8 mouse cellular contexts compared by ENCODE assay signal in the genomic region with DNA sequence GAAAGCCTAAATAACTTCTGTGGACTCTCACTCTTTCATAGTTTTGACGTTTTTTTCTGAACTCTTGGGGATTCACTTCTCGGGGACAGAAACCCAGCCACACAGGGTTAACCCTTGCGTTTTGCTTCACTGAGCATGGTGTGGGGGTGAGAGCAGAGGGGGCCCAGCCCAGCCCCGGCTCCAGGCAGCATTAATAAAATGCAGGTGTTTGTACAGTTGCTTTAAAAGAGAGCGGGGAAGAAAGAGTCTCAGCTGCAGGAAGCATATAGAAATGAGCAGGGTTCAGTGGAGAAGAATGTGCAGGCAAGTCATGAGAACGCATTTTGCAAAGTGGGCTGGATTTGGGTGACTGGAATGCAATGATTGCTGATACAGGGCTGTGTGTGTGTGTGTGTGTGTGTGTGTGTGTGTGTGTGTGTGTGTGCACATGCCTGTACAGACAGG.
DNase-seq lines count a peak whose midpoint lies in the region; ATAC-seq lines count a peak whose summit lies in the region.
"Had no signal": no experiment of that assay in that cellular context is flagged by ENCODE, and none has a peak within 500 bp of the region (broad histone marks: within the 10 kb centered on the region; RNA-seq: fewer than 3 reads in every experiment).

No protein-coding gene starts in this region.

- no peak overlapping the region; the same call in 1 of the 2 replicates for H3K4me2 ChIP-seq in midbrain, embryonic 16.5 days (ENCODE audit: low read length)
- H3K4me2 ChIP-seq in embryonic facial prominence, embryonic 15.5 days (replicated peaks): peak overlapping the region; percentile 31; the same call in 1 of the 2 replicates
- peak overlapping the region; percentile 20; the same call in 1 of the 2 replicates for H3K4me2 ChIP-seq in hindbrain, embryonic 16.5 days (ENCODE audit: low read length)

- H3K27ac ChIP-seq in midbrain, embryonic 10.5 days (replicated peaks): peak overlapping the region; percentile 91
- no peak overlapping the region for H3K27ac ChIP-seq in midbrain, embryonic 16.5 days (ENCODE audit: low read length)
- peak overlapping the region; percentile 90 for H3K27ac ChIP-seq in embryonic facial prominence, embryonic 15.5 days (replicated peaks)
- 0 out of 2 replicates have a peak overlapping the region, but pooled peaks have one; percentile 49 for H3K27ac ChIP-seq in hindbrain, embryonic 16.5 days (ENCODE audit: low read depth, low read length)

- ATAC-seq in midbrain, embryonic 16.5 days: no peak
- ATAC-seq in embryonic facial prominence, embryonic 15.5 days (ENCODE audit: insufficient number of reproducible peaks, low FRiP score, low TSS enrichment, low read depth): peak; percentile 71
- no peak for ATAC-seq in hindbrain, embryonic 16.5 days

- H3K9me3 ChIP-seq in midbrain, embryonic 10.5 days (replicated peaks): no peaks in the 10 kb centered on the region
- no peaks in the 10 kb centered on the region for H3K9me3 ChIP-seq in midbrain, embryonic 16.5 days (replicated peaks; ENCODE audit: control insufficient read depth, low read length, poor library complexity, severe bottlenecking)
- no peaks in the 10 kb centered on the region for H3K9me3 ChIP-seq in embryonic facial prominence, embryonic 15.5 days (replicated peaks)
- H3K9me3 ChIP-seq in hindbrain, embryonic 16.5 days (ENCODE audit: control insufficient read depth, low read length): no peaks in the 10 kb centered on the region

- no peaks in the 10 kb centered on the region for H3K36me3 ChIP-seq in midbrain, embryonic 10.5 days
- no peaks in the 10 kb centered on the region for H3K36me3 ChIP-seq in midbrain, embryonic 16.5 days (ENCODE audit: control insufficient read depth, insufficient read depth, low read length)
- no peaks in the 10 kb centered on the region for H3K36me3 ChIP-seq in embryonic facial prominence, embryonic 15.5 days
- H3K36me3 ChIP-seq in hindbrain, embryonic 16.5 days (ENCODE audit: control insufficient read depth, insufficient read depth, low read length): no peaks in the 10 kb centered on the region

- H3K27me3 ChIP-seq in midbrain, embryonic 10.5 days (ENCODE audit: low read depth, poor library complexity, severe bottlenecking): 0 out of 2 replicates have a peak, but pooled peaks cover 5% of the 10 kb centered on the region
- no peaks in the 10 kb centered on the region for H3K27me3 ChIP-seq in midbrain, embryonic 16.5 days (ENCODE audit: control insufficient read depth, insufficient read depth, low read depth, low read length)
- no peaks in the 10 kb centered on the region for H3K27me3 ChIP-seq in embryonic facial prominence, embryonic 15.5 days
- no peaks in the 10 kb centered on the region for H3K27me3 ChIP-seq in hindbrain, embryonic 16.5 days (replicated peaks; ENCODE audit: control insufficient read depth, insufficient read depth, low read length)

- DNase-seq in midbrain, embryonic 10.5 days (ENCODE audit: low spot score): peak; percentile 51
- peak; percentile 50 for DNase-seq in retina, embryonic 14.5 days (ENCODE audit: low spot score)
- DNase-seq in adrenal gland, postnatal 10 days: no peak
- no peak for DNase-seq in Muller cell, postnatal 12 days (ENCODE audit: inconsistent ontology term)
- DNase-seq: thymus, adult 2 months had no signal

- no peak overlapping the region for H3K9ac ChIP-seq in midbrain, embryonic 16.5 days (ENCODE audit: low read depth, low read length)
- no peak overlapping the region for H3K9ac ChIP-seq in embryonic facial prominence, embryonic 15.5 days
- 0 out of 2 replicates have a peak overlapping the region, but pooled peaks have one; percentile 30 for H3K9ac ChIP-seq in hindbrain, embryonic 16.5 days (ENCODE audit: low read depth, low read length)

- WGBS in midbrain, embryonic 10.5 days: 5% methylated on average over 6 of the region's 6 CpGs
- 3% methylated on average over 6 of the region's 6 CpGs for WGBS in midbrain, embryonic 16.5 days
- WGBS in embryonic facial prominence, embryonic 15.5 days: 7% methylated on average over 6 of the region's 6 CpGs
- 4% methylated on average over 6 of the region's 6 CpGs for WGBS in hindbrain, embryonic 16.5 days

- peaks cover 70% of the 10 kb centered on the region for H3K4me1 ChIP-seq in midbrain, embryonic 10.5 days
- H3K4me1 ChIP-seq in midbrain, embryonic 16.5 days (ENCODE audit: control insufficient read depth, insufficient read depth, low read length): peaks cover 21% of the 10 kb centered on the region
- H3K4me1 ChIP-seq in embryonic facial prominence, embryonic 15.5 days: peaks cover 64% of the 10 kb centered on the region
- H3K4me1 ChIP-seq in hindbrain, embryonic 16.5 days (ENCODE audit: control insufficient read depth, insufficient read depth, low read depth, low read length): peaks cover 19% of the 10 kb centered on the region

- H3K4me3 ChIP-seq in midbrain, embryonic 10.5 days: peak overlapping the region; percentile 43
- no peak overlapping the region for H3K4me3 ChIP-seq in midbrain, embryonic 16.5 days (ENCODE audit: low read depth, low read length)
- H3K4me3 ChIP-seq in embryonic facial prominence, embryonic 15.5 days (replicated peaks): no peak overlapping the region
- no peak overlapping the region for H3K4me3 ChIP-seq in hindbrain, embryonic 16.5 days (ENCODE audit: low read length)

Comparison
In these comparisons a context has a peak if more than half of its experiments do, and no peak if none do; other contexts are left out.
1. DNase-seq: peak in midbrain, embryonic 10.5 days (single experiment) and retina, embryonic 14.5 days (single experiment); none in adrenal gland, postnatal 10 days (single experiment) and Muller cell, postnatal 12 days (single experiment).